Mouse (Mus musculus) kidney, embryonic 14.5 days (tissue): Measurements from ENCODE around the gene Tbc1d10c. TPM values are rescaled to one million over a fixed set of nuclear protein-coding genes. Genes with fewer than 3 reads are reported as not detected.

ENCODE experiments used
- ATAC-seq: fragments of 200-750 bp; cut with Nextera tagmentation; 2 replicates; pipeline ENCODE4 v1.8.0; 2017; ENCODE audit warnings: moderate number of reproducible peaks, mild to moderate bottlenecking, moderate TSS enrichment, moderate library complexity; ENCODE audit not compliant: low FRiP score, low TSS enrichment
- H3K27ac ChIP-seq: fragments of 300-500 bp; sonication (generic); 2 replicates; pipeline ENCODE4 v1.5.1; 2014; ENCODE audit warnings: low read depth, mild to moderate bottlenecking, low read length, moderate library complexity, mixed read lengths
- H3K27me3 ChIP-seq: fragments of 300-500 bp; sonication (generic); 2 replicates; pipeline ENCODE4 v1.6.1; 2014; ENCODE audit warnings: mild to moderate bottlenecking, low read length; ENCODE audit not compliant: control insufficient read depth, insufficient read depth
- H3K36me3 ChIP-seq: fragments of 300-500 bp; sonication (generic); 2 replicates; pipeline ENCODE4 v1.6.1; 2014; ENCODE audit warnings: low read length, mixed read lengths; ENCODE audit not compliant: control insufficient read depth, insufficient read depth
- H3K4me1 ChIP-seq: fragments of 300-500 bp; sonication (generic); 2 replicates; pipeline ENCODE4 v1.6.1; 2014; ENCODE audit warnings: low read length, mixed read lengths; ENCODE audit not compliant: control insufficient read depth, insufficient read depth
- H3K4me2 ChIP-seq: fragments of 300-500 bp; sonication (generic); replicated peaks from 2 replicates; pipeline ENCODE4 v1.6.1; 2014; ENCODE audit warnings: low read depth, mild to moderate bottlenecking, low read length
- H3K4me3 ChIP-seq: fragments of 300-500 bp; sonication (generic); 2 replicates; pipeline ENCODE4 v1.5.1; 2014; ENCODE audit warnings: mild to moderate bottlenecking, low read length
- H3K9ac ChIP-seq: fragments of 300-500 bp; sonication (generic); 2 replicates; pipeline ENCODE4 v1.6.1; 2014; ENCODE audit warnings: low read depth, mild to moderate bottlenecking, low read length, moderate library complexity
- H3K9me3 ChIP-seq: fragments of 300-500 bp; sonication (generic); 2 replicates; pipeline ENCODE4 v1.6.1; 2016; ENCODE audit warnings: low read length; ENCODE audit not compliant: control insufficient read depth
- WGBS: fragments of 180-500 bp; shearing (Covaris S2); extraction: QIAGEN DNeasy Blood & Tissue Kit; methylation state at CpG from one replicate; pipeline ENCODE4 v1.1.7; 2014; 5-methylcytosine and 5-hydroxymethylcytosine counted together
- polyA plus RNA-seq: library from polyadenylated mRNA; unstranded; fragments of >200 nt; fragmentation: Nextera tagmentation; extraction: Ambion mirVana; gene quantifications from 2 replicates; pipeline ENCODE4 v1.2.1, GENCODE M21; 2014

Gene Tbc1d10c
- polyA plus RNA-seq, 1 experiment from 2014 or later = 3.2 TPM

- peak within 1 kb of the TSS; percentile 83 for H3K9ac ChIP-seq
- peak within 1 kb of the TSS; percentile 82 for H3K4me2 ChIP-seq
- no peaks in the 10 kb centered on the region; the same call in 1 of the 2 replicates for H3K27me3 ChIP-seq
- H3K4me1 ChIP-seq = peaks cover 19% of the 10 kb centered on the region
- H3K27ac ChIP-seq = peak within 1 kb of the TSS; percentile 12; the same call in 1 of the 2 replicates
- H3K4me3 ChIP-seq = peak within 1 kb of the TSS; percentile 71
- ATAC-seq = peak; percentile 85
- no peaks in the 10 kb centered on the region for H3K9me3 ChIP-seq
- peaks cover 36% of the 10 kb centered on the region; the same call in 1 of the 2 replicates for H3K36me3 ChIP-seq
- under 1% methylated on average over 34 of the region's 34 CpGs for WGBS
Measured at GRCm38 (mm10) chr19:4201291-4201909, 10.3 kb upstream of the Tbc1d10c start, which contains the start of gene Rad9a. TSS of gene Rad9a (minus strand) at chr19:4201662.

DNA sequence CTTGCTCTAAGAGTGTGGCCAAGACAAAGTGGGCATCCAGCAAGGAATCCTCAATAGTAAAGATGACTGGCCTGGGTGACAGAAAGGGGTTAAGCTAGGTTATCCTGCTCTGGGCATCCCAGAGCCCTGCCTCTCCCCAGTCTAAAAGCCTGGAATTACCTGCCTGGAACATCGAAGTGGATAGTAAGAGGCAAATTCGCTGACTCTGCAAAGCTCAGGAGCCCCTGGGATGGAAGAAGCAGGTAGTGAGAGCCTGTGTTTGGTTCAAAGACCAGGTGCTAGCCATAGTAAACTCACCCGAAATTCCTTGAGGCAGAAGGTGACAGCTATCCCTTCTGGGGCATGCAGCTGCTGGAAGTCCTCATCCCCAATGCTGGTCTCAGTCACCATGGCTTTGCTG is 6.1 kb upstream of the Tbc1d10c start:
- peaks cover 71% of the 10 kb centered on the region for H3K36me3 ChIP-seq
- H3K9me3 ChIP-seq = no peaks in the 10 kb centered on the region
- peaks cover 37% of the 10 kb centered on the region for H3K4me1 ChIP-seq
- ATAC-seq = no peak
- no peak overlapping the region for H3K4me3 ChIP-seq
- H3K4me2 ChIP-seq = no peak overlapping the region
- no peak overlapping the region for H3K9ac ChIP-seq
- 74% methylated on average over 3 of the region's 3 CpGs for WGBS
- H3K27ac ChIP-seq = no peak overlapping the region
- H3K27me3 ChIP-seq = no peaks in the 10 kb centered on the region

DNA sequence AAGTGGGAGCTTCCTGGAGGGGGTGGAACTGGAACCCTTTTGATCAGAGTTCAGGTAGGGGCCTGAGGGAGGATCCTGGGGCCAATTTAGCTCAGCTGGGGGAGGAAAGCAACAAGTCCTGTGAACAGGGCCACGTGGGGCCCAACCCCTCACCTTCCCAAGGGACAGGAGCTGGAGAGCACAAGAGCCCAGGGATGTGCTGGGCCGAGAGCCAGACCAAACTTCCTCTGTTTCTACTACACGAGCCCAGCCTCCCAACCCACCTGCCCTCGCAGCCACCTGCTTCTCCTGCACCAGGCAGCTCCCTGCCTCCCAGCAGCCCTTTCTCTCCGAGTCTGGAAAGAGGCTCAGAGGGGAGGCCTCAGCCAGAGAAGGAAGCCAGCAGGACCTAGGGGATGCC is 5.5 kb upstream of the Tbc1d10c start:
- H3K4me2 ChIP-seq = no peak overlapping the region
- no peak overlapping the region for H3K27ac ChIP-seq
- WGBS = 9% methylated on average over 5 of the region's 5 CpGs
- H3K4me3 ChIP-seq = no peak overlapping the region
- H3K9me3 ChIP-seq = no peaks in the 10 kb centered on the region
- peaks cover 34% of the 10 kb centered on the region for H3K4me1 ChIP-seq
- no peak overlapping the region for H3K9ac ChIP-seq
- no peak for ATAC-seq
- peaks cover 71% of the 10 kb centered on the region for H3K36me3 ChIP-seq
- no peaks in the 10 kb centered on the region for H3K27me3 ChIP-seq

DNA sequence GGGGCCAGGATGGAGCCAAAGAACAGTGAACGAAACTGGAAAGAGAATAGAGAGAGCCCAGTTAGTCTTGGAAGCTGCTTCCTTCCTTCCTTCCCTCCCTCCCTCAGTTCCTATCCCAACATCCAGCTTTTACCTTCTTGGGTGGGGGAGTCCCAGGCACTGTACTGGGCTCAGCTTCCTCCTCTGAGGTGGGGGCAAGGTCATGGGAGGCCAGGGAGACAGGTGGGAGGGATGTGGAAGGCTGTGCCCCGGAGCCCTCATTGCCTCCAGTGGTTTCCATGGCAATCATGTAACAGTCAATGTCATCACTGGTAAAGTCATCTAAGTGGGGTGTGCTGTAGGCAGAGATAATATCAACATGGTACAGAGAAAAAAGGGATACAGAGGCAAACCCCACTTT is 5.0 kb upstream of the Tbc1d10c start:
- peaks cover 38% of the 10 kb centered on the region for H3K4me1 ChIP-seq
- H3K9me3 ChIP-seq = no peaks in the 10 kb centered on the region
- no peak overlapping the region for H3K27ac ChIP-seq
- H3K4me2 ChIP-seq = no peak overlapping the region
- WGBS = 21% methylated on average over 2 of the region's 2 CpGs
- no peak for ATAC-seq
- H3K36me3 ChIP-seq = peaks cover 71% of the 10 kb centered on the region
- H3K27me3 ChIP-seq = no peaks in the 10 kb centered on the region
- no peak overlapping the region; the same call in 1 of the 2 replicates for H3K9ac ChIP-seq
- H3K4me3 ChIP-seq = no peak overlapping the region

GRCm38 (mm10) chr19:4194776-4195650 is 3.9 kb upstream of the Tbc1d10c start:
- H3K4me2 ChIP-seq = no peak overlapping the region

GRCm38 (mm10) chr19:4194021-4194724 is 3.1 kb upstream of the Tbc1d10c start:
- no peaks in the 10 kb centered on the region for H3K27me3 ChIP-seq
- H3K36me3 ChIP-seq = peaks cover 57% of the 10 kb centered on the region
- no peaks in the 10 kb centered on the region for H3K9me3 ChIP-seq
- H3K9ac ChIP-seq = 0 out of 2 replicates have a peak overlapping the region, but pooled peaks have one; percentile 12
- ATAC-seq = no peak
- no peak overlapping the region for H3K4me3 ChIP-seq
- H3K4me1 ChIP-seq = peaks cover 29% of the 10 kb centered on the region
- peak overlapping the region; percentile 93; the same call in 1 of the 2 replicates for H3K4me2 ChIP-seq
- no peak overlapping the region for H3K27ac ChIP-seq
- 87% methylated on average over 8 of the region's 8 CpGs for WGBS

More at GRCm38 (mm10) chr19:4194776-4195650, 3.9 kb upstream of the Tbc1d10c start:
- ATAC-seq = no peak
- H3K9ac ChIP-seq = peak overlapping the region; percentile 12; the same call in 1 of the 2 replicates
- H3K4me1 ChIP-seq = peaks cover 30% of the 10 kb centered on the region
- H3K9me3 ChIP-seq = no peaks in the 10 kb centered on the region
- peaks cover 66% of the 10 kb centered on the region for H3K36me3 ChIP-seq
- H3K27ac ChIP-seq = peak overlapping the region; percentile 11; the same call in 1 of the 2 replicates
- no peaks in the 10 kb centered on the region for H3K27me3 ChIP-seq
- H3K4me3 ChIP-seq = no peak overlapping the region
- 78% methylated on average over 12 of the region's 12 CpGs for WGBS

GRCm38 (mm10) chr19:4193129-4193528 is 2.0 kb upstream of the Tbc1d10c start:
- no peak for ATAC-seq
- Histone ChIP-seq H3K4me1 (peaks cover 29% of the 10 kb centered on the region), H3K36me3 (peaks cover 52% of the 10 kb centered on the region), H3K9ac (peak overlapping the region; percentile 97), H3K27ac (peak overlapping the region; percentile 98; the same call in 1 of the 2 replicates), H3K4me2 (peak overlapping the region; percentile 93), H3K4me3 (peak overlapping the region; percentile 97), H3K27me3 (no peaks in the 10 kb centered on the region), H3K9me3 (no peaks in the 10 kb centered on the region)
- WGBS = 69% methylated on average over 6 of the region's 6 CpGs

- Histone ChIP-seq H3K4me3 (peak overlapping the region; percentile 97), H3K9me3 (no peaks in the 10 kb centered on the region), H3K27ac (peak overlapping the region; percentile 98), H3K4me1 (peaks cover 29% of the 10 kb centered on the region), H3K36me3 (peaks cover 45% of the 10 kb centered on the region), H3K4me2 (peak overlapping the region; percentile 93), H3K27me3 (no peaks in the 10 kb centered on the region), H3K9ac (peak overlapping the region; percentile 97)
- 1% methylated on average over 41 of the region's 52 CpGs for WGBS
- ATAC-seq = no peak; the same call in none of the 2 replicates
Measured at GRCm38 (mm10) chr19:4192251-4192985, 1.3 kb upstream of the Tbc1d10c start.
